Mouse (Mus musculus): ENCODE measurements around the gene Olfr95. TPM values are rescaled to one million over a fixed set of nuclear protein-coding genes. Genes with fewer than 3 reads are reported as not detected.

Gene Olfr95
- polyA plus RNA-seq, 1 experiment: not detected

GRCm38 (mm10) chr17:37203206-37203916 is 9.6 kb downstream of the Olfr95 start:
- TF ChIP-seq CTCF (IDR thresholded peaks at IDR 0.05; ENCODE audit: control insufficient read depth, insufficient read depth, insufficient read length): peak; percentile 100
- no peak for TF ChIP-seq MAX (IDR thresholded peaks at IDR 0.05)
- H3K36me3 ChIP-seq (ENCODE audit: control insufficient read depth, insufficient read depth): no peaks in the 10 kb centered on the region
- H3K27me3 ChIP-seq (ENCODE audit: control insufficient read depth, insufficient read depth, insufficient read length): no peaks in the 10 kb centered on the region
- no peak overlapping the region for H3K4me3 ChIP-seq (ENCODE audit: insufficient read depth, poor library complexity, severe bottlenecking)
- no peak overlapping the region for H3ac ChIP-seq (ENCODE audit: control insufficient read depth, insufficient read length, low read depth)
- no peaks in the 10 kb centered on the region for H3K79me2 ChIP-seq (ENCODE audit: control insufficient read depth, insufficient read depth)
- H3K79me3 ChIP-seq (ENCODE audit: low read depth): no peaks in the 10 kb centered on the region

GRCm38 (mm10) chr17:37200894-37201293 is 12.0 kb downstream of the Olfr95 start, which contains the start of gene Olfr94:
Olfr94 (minus strand) TSS chr17:37200994.
- no peak within 1 kb of the TSS for H3K4me3 ChIP-seq (ENCODE audit: insufficient read depth, poor library complexity, severe bottlenecking)
- TF ChIP-seq FOSL1 (IDR thresholded peaks at IDR 0.05; ENCODE audit: insufficient read depth, low read length, poor library complexity, severe bottlenecking): no peak
- no peak for TF ChIP-seq CEBPB (IDR thresholded peaks at IDR 0.05; ENCODE audit: low read depth)
- H3K79me3 ChIP-seq (ENCODE audit: low read depth): no peaks in the 10 kb centered on the region
- no peaks in the 10 kb centered on the region for H3K36me3 ChIP-seq (ENCODE audit: control insufficient read depth, insufficient read depth)
- no peak within 1 kb of the TSS for H3ac ChIP-seq (ENCODE audit: control insufficient read depth, insufficient read length, low read depth)
- no peaks in the 10 kb centered on the region for H3K27me3 ChIP-seq (ENCODE audit: control insufficient read depth, insufficient read depth, insufficient read length)
- H3K79me2 ChIP-seq (ENCODE audit: control insufficient read depth, insufficient read depth): no peaks in the 10 kb centered on the region

GRCm38 (mm10) chr17:37196845-37197724 is 15.8 kb downstream of the Olfr95 start:
- H3K79me2 ChIP-seq (ENCODE audit: control insufficient read depth, insufficient read depth): no peaks in the 10 kb centered on the region
- TF ChIP-seq MYOG (IDR thresholded peaks at IDR 0.05; ENCODE audit: control insufficient read depth, extremely low read depth, insufficient read length): no peak
- TF ChIP-seq USF1 (IDR thresholded peaks at IDR 0.05; ENCODE audit: low read depth): no peak
- TF ChIP-seq FOSL1 (IDR thresholded peaks at IDR 0.05; ENCODE audit: insufficient read depth, low read length, poor library complexity, severe bottlenecking): no peak
- TF ChIP-seq MYOD1 (IDR thresholded peaks at IDR 0.05; ENCODE audit: control insufficient read depth, insufficient read length, low read depth): no peak
- TF ChIP-seq CEBPB (IDR thresholded peaks at IDR 0.05; ENCODE audit: low read depth): no peak
- no peak for TF ChIP-seq CTCF (IDR thresholded peaks at IDR 0.05; ENCODE audit: control insufficient read depth, insufficient read depth, insufficient read length)
- no peak for TF ChIP-seq MAX (IDR thresholded peaks at IDR 0.05)
- H3ac ChIP-seq (ENCODE audit: control insufficient read depth, insufficient read length, low read depth): no peak overlapping the region
- H3K36me3 ChIP-seq (ENCODE audit: control insufficient read depth, insufficient read depth): no peaks in the 10 kb centered on the region
- no peaks in the 10 kb centered on the region for H3K27me3 ChIP-seq (ENCODE audit: control insufficient read depth, insufficient read depth, insufficient read length)
- no peaks in the 10 kb centered on the region for H3K79me3 ChIP-seq (ENCODE audit: low read depth)
- H3K4me3 ChIP-seq (ENCODE audit: insufficient read depth, poor library complexity, severe bottlenecking): no peak overlapping the region

GRCm38 (mm10) chr17:37194782-37195181 is 18.1 kb downstream of the Olfr95 start:
- H3K79me3 ChIP-seq (ENCODE audit: low read depth): no peaks in the 10 kb centered on the region
- H3K79me2 ChIP-seq (ENCODE audit: control insufficient read depth, insufficient read depth): no peaks in the 10 kb centered on the region
- H3K4me3 ChIP-seq (ENCODE audit: insufficient read depth, poor library complexity, severe bottlenecking): no peak overlapping the region
- H3ac ChIP-seq (ENCODE audit: control insufficient read depth, insufficient read length, low read depth): no peak overlapping the region
- no peak for TF ChIP-seq CTCF (IDR thresholded peaks at IDR 0.05; ENCODE audit: control insufficient read depth, insufficient read depth, insufficient read length)
- peak; percentile 61 for TF ChIP-seq FOSL1 (IDR thresholded peaks at IDR 0.05; ENCODE audit: insufficient read depth, low read length, poor library complexity, severe bottlenecking)
- TF ChIP-seq USF1 (IDR thresholded peaks at IDR 0.05; ENCODE audit: low read depth): no peak
- no peaks in the 10 kb centered on the region for H3K36me3 ChIP-seq (ENCODE audit: control insufficient read depth, insufficient read depth)
- H3K27me3 ChIP-seq (ENCODE audit: control insufficient read depth, insufficient read depth, insufficient read length): no peaks in the 10 kb centered on the region

GRCm38 (mm10) chr17:37193656-37194055 is 19.3 kb downstream of the Olfr95 start, which contains the start of gene Ubd:
Ubd (plus strand) TSS chr17:37193892.
- Histone ChIP-seq H3K36me3 (ENCODE audit: control insufficient read depth, insufficient read depth) (no peaks in the 10 kb centered on the region), H3K79me3 (ENCODE audit: low read depth) (no peaks in the 10 kb centered on the region), H3K27me3 (ENCODE audit: control insufficient read depth, insufficient read depth, insufficient read length) (no peaks in the 10 kb centered on the region), H3K79me2 (ENCODE audit: control insufficient read depth, insufficient read depth) (no peaks in the 10 kb centered on the region), H3K4me3 (ENCODE audit: insufficient read depth, poor library complexity, severe bottlenecking) (no peak within 1 kb of the TSS), H3ac (ENCODE audit: control insufficient read depth, insufficient read length, low read depth) (no peak within 1 kb of the TSS)
- no peak for TF ChIP-seq MYOD1 (IDR thresholded peaks at IDR 0.05; ENCODE audit: control insufficient read depth, insufficient read length, low read depth)
- no peak for TF ChIP-seq CEBPB (IDR thresholded peaks at IDR 0.05; ENCODE audit: low read depth)
- no peak for TF ChIP-seq MAX (IDR thresholded peaks at IDR 0.05)
- no peak for TF ChIP-seq CTCF (IDR thresholded peaks at IDR 0.05; ENCODE audit: control insufficient read depth, insufficient read depth, insufficient read length)
- no peak for TF ChIP-seq USF1 (IDR thresholded peaks at IDR 0.05; ENCODE audit: low read depth)
- no peak for TF ChIP-seq FOSL1 (IDR thresholded peaks at IDR 0.05; ENCODE audit: insufficient read depth, low read length, poor library complexity, severe bottlenecking)
- no peak for TF ChIP-seq MYOG (IDR thresholded peaks at IDR 0.05; ENCODE audit: control insufficient read depth, extremely low read depth, insufficient read length)

GRCm38 (mm10) chr17:37193032-37193431 is 19.9 kb downstream of the Olfr95 start:
- TF ChIP-seq CTCF (IDR thresholded peaks at IDR 0.05; ENCODE audit: control insufficient read depth, insufficient read depth, insufficient read length) (no peak), MAX (IDR thresholded peaks at IDR 0.05) (no peak), MYOD1 (IDR thresholded peaks at IDR 0.05; ENCODE audit: control insufficient read depth, insufficient read length, low read depth) (no peak), MYOG (IDR thresholded peaks at IDR 0.05; ENCODE audit: control insufficient read depth, extremely low read depth, insufficient read length) (no peak), USF1 (IDR thresholded peaks at IDR 0.05; ENCODE audit: low read depth) (no peak), CEBPB (IDR thresholded peaks at IDR 0.05; ENCODE audit: low read depth) (no peak), FOSL1 (IDR thresholded peaks at IDR 0.05; ENCODE audit: insufficient read depth, low read length, poor library complexity, severe bottlenecking) (no peak)
- H3K27me3 ChIP-seq (ENCODE audit: control insufficient read depth, insufficient read depth, insufficient read length): no peaks in the 10 kb centered on the region
- H3K79me2 ChIP-seq (ENCODE audit: control insufficient read depth, insufficient read depth): no peaks in the 10 kb centered on the region
- no peaks in the 10 kb centered on the region for H3K36me3 ChIP-seq (ENCODE audit: control insufficient read depth, insufficient read depth)
- H3K79me3 ChIP-seq (ENCODE audit: low read depth): no peaks in the 10 kb centered on the region
- H3K4me3 ChIP-seq (ENCODE audit: insufficient read depth, poor library complexity, severe bottlenecking): no peak overlapping the region
- no peak overlapping the region for H3ac ChIP-seq (ENCODE audit: control insufficient read depth, insufficient read length, low read depth)
